Mouse (Mus musculus): ENCODE results near the gene Rnf217.
A peak's percentile ranks its signal among the peaks of the same experiment; 100 is the strongest.

Gene Rnf217

DNA sequence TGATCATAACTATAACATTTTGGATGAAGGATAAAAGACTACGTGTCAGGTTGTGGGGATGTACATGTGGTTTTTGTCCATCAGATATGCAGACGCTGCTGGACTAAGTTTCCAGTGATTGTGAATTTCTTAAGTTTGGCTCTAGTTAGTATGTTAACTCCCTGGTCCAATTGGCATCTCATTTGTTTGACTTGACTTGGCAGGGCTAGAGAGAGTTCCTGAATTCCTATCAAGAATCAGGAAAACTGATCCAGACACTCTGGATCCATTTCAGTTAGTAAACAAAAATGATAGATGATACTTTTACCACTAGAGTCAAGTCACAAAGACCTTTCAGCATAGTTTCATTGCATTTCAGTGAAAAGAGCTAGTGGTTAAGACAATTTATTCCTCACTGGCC, 112.1 kb downstream of the Rnf217 start:
- no peak for DNase-seq (ENCODE audit: low read depth, low spot score)

DNA sequence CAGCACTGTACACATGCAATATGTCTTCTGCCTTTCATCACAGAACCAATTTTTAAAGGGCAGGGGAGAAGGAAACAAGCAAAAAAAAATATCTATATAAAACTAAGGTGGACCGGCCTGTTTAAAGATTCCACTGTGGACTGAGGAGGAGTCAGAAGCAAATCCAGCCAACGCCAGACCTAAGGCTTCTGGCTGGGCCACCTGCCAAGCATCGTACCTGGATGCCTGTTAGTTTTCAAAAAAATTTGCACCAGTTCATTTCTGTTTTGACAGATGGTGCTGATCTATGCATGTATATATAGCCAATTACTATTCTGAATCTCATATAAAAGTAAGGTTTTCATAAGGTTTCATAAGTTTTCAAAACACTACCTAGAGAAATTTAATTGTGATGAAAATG, 113.2 kb downstream of the Rnf217 start:
- no peak for DNase-seq (ENCODE audit: low read depth, low spot score)

DNA sequence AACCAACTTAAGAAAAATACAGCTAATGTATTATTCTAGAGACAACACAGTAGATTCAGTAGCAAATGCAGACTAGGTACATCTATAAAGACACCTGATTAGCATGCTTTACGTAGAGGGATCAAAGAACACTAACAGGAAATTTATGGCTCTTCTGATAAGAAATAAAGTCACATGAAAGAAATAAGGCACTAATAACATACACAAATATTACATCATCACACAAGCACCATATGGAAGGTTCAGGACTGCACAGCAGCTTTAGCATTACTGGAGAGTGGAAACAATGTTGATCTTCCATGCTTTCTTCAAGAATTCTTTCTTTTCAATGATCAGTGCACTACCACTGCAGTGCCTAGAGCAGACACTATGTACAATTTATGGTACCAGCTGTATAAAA, 114.7 kb downstream of the Rnf217 start:
- DNase-seq (ENCODE audit: low read depth, low spot score): no peak

DNA sequence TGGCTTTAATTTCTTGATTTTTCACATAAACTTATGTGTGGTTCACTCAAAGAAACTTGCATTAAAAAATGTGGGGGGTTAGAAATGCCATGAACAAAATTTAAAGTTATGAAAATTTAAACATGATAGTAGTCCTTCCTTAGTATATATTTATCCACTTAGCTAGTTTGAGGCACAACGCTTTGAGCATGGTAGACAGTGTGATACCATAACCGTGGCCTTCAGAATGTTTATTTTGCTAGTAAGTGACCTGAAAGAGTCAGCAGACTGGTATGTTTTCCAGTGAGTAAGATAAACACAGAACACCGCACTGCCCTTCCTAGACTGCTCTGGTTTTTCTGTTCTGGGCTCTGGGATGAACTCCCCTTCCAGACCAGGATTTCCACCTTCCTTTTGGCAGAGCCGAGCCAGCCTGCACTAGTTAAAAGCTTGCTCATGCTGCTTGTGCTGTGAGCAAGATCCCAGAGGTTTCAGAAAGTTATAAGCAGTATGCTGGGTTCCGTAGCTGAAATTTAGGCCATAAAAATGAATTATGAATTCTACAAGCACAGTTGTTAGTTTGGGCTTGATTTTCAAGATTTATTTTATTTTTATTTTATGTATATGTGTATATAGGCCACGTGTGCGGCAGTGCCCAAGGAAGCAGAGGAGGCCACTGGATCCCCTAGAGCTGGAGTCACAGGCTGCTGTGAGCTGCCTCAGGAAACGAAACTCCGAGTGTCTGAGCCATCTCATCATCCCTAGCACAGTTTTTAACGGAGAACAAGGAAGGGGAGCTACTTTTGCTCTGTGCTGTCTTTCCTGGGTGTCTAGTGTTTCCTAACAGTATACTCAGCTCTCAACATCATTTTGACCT, 141.7 kb downstream of the Rnf217 start:
- peak; percentile 33 for DNase-seq (ENCODE audit: low read depth, low spot score)

DNA sequence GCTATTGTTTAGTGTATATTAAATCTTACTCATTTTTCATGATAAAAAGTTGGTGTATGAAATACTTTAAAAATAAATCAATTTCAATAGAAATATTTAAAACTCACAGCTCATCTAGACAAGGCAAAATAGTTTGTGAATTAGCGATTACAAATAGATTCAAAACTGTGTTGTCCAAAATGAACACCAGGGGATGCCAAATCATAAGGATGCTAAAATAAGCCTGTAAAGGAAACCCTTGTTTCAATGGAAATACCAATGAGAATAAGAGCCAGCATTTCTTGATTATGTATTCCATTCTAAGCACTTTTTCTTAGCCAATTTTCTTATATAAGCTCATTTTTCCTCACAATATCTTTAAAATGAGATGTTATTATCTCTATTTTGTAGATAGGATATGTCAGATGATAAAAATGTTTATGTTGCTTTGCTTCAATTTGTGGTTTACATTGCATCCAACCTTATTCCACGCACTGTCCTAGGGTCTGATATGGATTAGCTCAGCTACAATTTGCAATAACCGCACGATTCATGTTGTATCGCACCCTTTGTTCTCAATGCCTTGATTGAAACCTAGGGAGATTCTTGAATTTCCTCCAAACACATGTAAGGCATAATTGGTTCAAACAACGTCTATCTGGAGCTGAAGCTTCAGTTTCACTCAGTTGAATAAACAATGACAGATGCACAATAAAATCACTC, 143.0 kb downstream of the Rnf217 start:
- peak; percentile 12 for DNase-seq (ENCODE audit: low read depth, low spot score)

DNA sequence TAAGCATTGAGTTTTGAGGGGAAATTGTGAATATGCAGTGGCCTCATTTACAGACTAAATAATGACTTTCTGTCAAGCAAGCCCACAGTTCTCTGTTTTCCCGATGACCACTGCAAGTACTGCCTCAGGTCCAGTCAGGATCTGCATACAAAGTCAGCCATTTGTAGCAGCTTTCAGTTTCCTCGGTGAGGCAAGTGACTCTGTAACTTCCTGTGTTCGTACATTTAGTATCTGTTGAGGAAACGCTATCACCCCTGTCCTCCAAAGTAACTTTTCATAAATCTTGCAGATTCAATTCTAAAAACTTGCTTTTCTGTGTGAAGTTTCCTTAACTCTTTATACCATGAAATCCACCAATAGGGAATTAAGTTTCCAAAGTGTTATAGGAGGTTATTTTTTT, 143.6 kb downstream of the Rnf217 start:
- DNase-seq (ENCODE audit: low read depth, low spot score): no peak

DNA sequence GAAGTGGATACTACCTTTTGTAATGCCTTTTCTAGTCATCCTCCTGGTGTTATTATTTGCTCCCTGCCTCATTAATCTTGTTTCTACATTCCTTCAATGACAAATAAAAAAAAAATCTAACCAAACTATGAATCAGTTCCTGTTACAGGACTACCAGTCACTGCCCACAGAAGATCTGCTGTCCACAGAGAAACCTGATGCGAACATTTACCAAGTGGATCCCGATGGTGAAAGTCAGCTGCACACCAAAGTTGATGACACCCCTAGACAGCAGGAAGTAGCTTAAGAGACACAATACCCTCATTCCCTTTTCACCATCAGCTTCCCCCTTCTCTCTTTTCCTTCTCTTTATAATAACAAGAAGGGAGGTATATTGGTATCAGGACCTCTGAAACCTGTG, 145.9 kb downstream of the Rnf217 start:
- no peak for DNase-seq (ENCODE audit: low read depth, low spot score)

DNA sequence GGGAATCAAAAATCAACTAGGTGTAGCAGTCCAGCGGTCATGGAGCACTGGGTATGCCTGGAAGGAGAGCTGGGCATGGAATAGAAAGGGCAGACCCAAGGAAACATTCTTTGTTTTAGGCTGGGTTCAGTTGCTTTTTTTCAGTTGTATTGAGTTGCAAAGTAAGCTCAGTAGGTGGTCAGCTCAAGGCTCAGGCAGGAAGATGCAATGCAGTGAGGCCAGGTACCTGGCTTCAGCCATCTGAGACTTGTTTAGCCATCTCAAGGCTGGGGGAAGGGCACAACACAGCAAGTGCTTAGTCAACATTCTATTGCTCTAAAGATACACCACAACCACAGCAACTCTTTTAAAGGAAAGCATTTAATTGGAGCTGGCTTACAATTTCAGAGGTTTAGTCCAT, 152.2 kb downstream of the Rnf217 start:
- DNase-seq (ENCODE audit: low read depth, low spot score): no peak

DNA sequence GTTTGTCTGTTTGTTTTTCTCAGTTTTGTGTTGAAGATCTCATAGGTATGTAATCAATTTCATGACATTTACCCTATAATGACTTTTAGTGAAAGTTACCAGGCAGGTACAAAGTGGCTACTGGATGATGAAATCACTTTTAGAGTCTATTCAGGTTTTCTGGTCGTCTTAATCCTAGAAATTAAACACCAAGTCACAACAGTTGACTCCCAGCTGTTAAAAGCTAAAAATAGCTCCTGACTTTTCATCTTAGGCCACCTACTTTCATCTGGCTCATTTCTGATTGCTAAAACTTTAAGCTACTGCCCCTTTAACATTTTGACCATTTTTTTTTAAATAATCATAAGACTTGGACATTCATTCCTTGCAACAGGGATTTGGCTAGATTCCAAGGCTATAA, 161.9 kb downstream of the Rnf217 start:
- DNase-seq (ENCODE audit: low read depth, low spot score): no peak

DNA sequence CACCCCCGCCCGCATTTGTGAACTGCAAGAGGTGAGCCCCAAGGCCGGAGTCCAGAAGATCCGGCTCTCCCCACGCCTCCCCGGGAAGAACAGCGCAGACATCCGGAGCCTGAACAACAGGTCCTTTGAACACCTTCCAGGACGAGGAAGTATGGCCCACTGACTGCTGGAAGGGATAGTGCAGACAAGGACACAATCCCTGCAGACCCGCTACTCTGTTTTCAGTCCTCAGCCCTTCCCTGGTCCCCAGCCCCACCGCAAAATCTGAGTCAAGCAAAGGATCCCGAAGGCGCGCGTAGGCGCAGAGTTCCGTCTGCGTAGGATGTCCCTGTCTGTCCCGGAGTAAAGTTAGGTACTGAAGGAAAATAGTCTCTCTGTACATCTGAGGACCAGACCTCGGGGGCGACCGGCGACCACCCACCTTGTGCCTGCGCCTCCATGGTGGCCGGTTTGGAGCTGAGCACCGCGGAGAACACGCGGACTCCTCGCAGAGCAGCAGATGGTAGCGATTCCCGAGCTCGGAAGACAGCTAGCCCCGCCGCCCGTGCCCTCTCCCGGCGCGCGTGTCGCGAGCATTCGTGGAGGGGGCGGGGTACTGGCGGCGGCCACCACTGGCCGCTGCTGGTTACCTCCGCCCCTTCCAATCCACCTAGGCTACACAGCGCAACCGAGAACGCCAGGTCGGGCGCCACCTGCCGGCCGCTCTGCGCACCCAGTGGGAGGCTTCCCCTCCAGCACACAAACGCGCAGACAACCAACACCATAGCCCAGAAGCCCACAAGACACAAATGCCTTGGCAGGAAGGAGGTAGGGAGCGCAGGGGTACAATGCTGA, 163.5 kb downstream of the Rnf217 start, which contains the start of gene Tpd52l1:
Tpd52l1 (minus strand) TSS at position 668 of the 834 bp plus-strand sequence.
- peak; percentile 91 for DNase-seq (ENCODE audit: low read depth, low spot score)

DNA sequence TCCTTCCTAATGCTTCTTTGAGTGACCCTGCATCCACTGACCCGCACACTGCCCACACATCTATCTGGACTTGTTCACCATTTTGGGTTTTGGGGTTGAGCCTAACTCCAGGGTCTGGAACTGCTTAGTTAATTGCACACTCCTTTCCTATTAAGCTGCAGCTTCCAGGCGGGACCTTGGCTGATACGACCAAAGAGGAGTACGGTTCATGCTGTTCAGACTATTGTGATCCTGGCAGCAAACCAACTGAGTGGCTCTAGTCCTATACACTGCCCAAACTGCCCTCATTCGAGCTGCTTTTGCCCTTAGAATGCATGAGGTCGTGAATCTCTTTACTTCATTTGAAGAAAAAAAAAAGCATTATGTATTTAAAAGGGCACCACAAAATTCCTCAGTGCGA, 164.8 kb downstream of the Rnf217 start:
- no peak for DNase-seq (ENCODE audit: low read depth, low spot score)

Data from mesoderm, embryonic 11.5 days (tissue).